Comparison of ENCODE assay signal across 8 mouse cellular contexts in the genomic region with DNA sequence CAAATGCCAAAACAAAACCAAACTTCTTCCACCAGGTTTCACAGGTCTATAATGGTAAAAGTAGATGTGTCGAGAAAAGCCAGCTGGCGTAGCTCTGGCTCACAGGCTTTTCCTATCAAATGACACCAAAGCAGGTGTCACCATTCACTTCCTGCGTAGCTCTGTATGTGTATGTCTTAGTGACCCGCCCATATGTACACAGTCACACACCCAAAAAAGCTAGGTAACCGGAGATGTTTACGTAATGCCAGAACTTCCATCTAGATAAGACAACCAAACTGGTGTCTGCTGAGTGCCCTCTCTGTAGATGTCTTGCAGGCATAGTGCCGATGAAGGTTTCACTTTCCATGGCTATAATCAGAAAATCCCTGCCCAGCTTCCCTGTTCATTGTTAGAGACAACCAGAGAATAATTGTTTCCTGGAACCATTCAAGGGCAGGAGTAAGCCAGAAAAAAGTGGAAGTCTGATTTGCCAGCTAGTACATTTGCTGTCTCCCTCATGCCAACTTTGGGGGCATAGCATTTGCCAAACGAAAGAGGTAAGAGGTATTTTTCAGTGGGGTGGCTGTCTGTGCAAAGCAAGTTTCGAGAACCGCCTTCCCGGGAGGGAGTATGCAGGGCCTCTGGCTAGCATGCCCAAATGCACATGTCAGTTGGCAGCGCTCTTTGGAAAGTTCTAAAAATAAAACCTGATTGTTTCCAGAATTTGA.
A peak's percentile ranks its signal among the peaks of the same experiment; 100 is the strongest.
DNase-seq lines count a peak whose midpoint lies in the region.

No protein-coding gene starts in this region.

- intact Hi-C loops in heart, postnatal 10 days (cut with DNase I) = loop anchor here (5.0 kb wide), 1 partner anchor 80 kb away; a partner anchor contains a TSS

- peak; percentile 10 for DNase-seq in kidney, adult 18-20 months
- DNase-seq in kidney, postnatal 4 days = no peak
- peak; percentile 15 for DNase-seq in adipocyte (ENCODE audit: low spot score)
- DNase-seq in heart, postnatal 10 days = peak; percentile 58 to 60
- peak; percentile 23 for DNase-seq in lung, postnatal 14 days
- no peak for DNase-seq in neural tube, embryonic 10.5 days (ENCODE audit: extremely low spot score, low spot score)
- DNase-seq in c-Kit-positive CD71-positive TER-119-positive erythroid progenitor cells, embryonic 14.5 days (ENCODE audit: low spot score) = no peak
- DNase-seq in thymus, postnatal 25 days = no peak

Comparison
In these comparisons a context has a peak if more than half of its experiments do, and no peak if none do; other contexts are left out.
1. DNase-seq: peak in kidney, adult 18-20 months (single experiment), adipocyte (single experiment), heart, postnatal 10 days (2 of 2) and lung, postnatal 14 days (single experiment); none in kidney, postnatal 4 days (0 of 2), neural tube, embryonic 10.5 days (single experiment), c-Kit-positive CD71-positive TER-119-positive erythroid progenitor cells, embryonic 14.5 days (single experiment) and thymus, postnatal 25 days (single experiment).